Mouse (Mus musculus) lung, postnatal 25 days (tissue): Measurements from ENCODE around the gene Lclat1.
"Not testable (repeated sequence)": the region's sequence is repeated elsewhere in the genome, so short reads cannot be mapped to it uniquely, and the experiment has no call there.

Source experiments
- DNase-seq: peaks from one replicate; pipeline ENCODE4 v3.0.0; 2022; ENCODE audit warnings: low spot score

Lclat1 gene

GRCm38 (mm10) chr17:73275066-73275465 lies 167.3 kb downstream of the Lclat1 start:
- no peak for DNase-seq

DNA sequence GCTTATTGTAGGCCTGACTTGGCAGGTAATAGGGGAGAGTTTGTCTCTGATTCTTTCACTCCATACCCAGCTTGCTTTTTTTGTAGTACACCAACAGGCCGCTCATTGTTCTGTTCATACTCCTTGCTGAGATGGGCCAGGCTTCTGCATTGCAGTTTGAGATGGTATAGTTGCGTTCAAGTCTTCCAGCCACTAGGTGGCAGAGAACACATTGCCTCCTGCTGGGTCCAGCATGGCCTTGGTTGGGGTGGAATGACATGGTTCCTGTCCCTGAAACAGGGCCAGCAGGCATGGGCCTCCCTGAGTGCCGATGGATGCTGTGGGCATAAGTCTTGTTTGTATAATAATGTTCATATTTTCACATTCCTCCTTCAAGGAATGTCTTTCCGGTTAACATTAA lies 170.0 kb downstream of the Lclat1 start:
- no peak for DNase-seq

DNA sequence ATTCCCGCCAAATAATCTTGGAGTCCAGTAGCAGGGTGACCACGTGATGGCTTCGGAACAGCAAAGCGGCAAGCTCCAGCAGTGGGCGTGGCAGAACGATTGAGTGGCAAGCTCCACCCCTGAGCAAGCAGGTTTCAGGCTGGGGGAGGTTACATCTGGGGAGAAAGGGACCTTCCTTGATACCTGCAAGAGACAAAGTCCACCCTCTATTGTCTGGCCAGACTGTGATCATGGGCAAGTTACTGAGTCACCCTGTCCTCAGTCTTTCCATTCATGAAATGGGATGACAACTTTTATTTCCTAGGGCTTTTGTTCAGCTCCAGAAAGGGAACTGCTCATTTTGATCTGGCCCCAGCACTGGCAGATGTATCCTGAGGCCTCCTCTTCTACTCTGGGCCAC lies 174.9 kb downstream of the Lclat1 start:
- not testable (repeated sequence) for DNase-seq

- DNase-seq: no peak
Measured at GRCm38 (mm10) chr17:73284301-73284700, 176.5 kb downstream of the Lclat1 start.
